Mouse (Mus musculus) myocyte (in vitro differentiated cells): ENCODE data around the gene Fndc3b. TPM values are rescaled to one million over a fixed set of nuclear protein-coding genes. Genes with fewer than 3 reads are reported as not detected.

Source experiments
- H3K27me3 ChIP-seq: one replicate; pipeline ENCODE4 v1.6.1; 2011; ENCODE audit not compliant: control insufficient read depth, insufficient read depth, insufficient read length
- H3K36me3 ChIP-seq: one replicate; pipeline ENCODE4 v1.6.1; 2011; ENCODE audit not compliant: control insufficient read depth, insufficient read depth
- H3K4me2 ChIP-seq: one replicate; pipeline ENCODE4 v1.6.1; 2011; ENCODE audit warnings: low read depth, control low read depth
- H3K4me3 ChIP-seq: one replicate; pipeline ENCODE4 v1.5.1; 2011; ENCODE audit warnings: mild to moderate bottlenecking, control low read depth, moderate library complexity
- H3K79me2 ChIP-seq: one replicate; pipeline ENCODE4 v1.6.1; 2011; ENCODE audit not compliant: control insufficient read depth, insufficient read depth
- H3ac ChIP-seq: one replicate; pipeline ENCODE4 v1.6.1; 2011; ENCODE audit not compliant: control insufficient read depth, insufficient read length
- CEBPB ChIP-seq: IDR thresholded peaks from 2 replicates; pipeline ENCODE4 v1.6.1; 2011; ENCODE audit warnings: mild to moderate bottlenecking, moderate library complexity; ENCODE audit not compliant: poor library complexity, insufficient read depth, severe bottlenecking
- E2F4 ChIP-seq: IDR thresholded peaks from one replicate; pipeline ENCODE4 v1.6.1; 2011; ENCODE audit warnings: mild to moderate bottlenecking, control low read depth, moderate library complexity; ENCODE audit not compliant: insufficient read depth
- MAX ChIP-seq: IDR thresholded peaks from one replicate; pipeline ENCODE4 v1.6.1; 2011; ENCODE audit warnings: low read depth, mild to moderate bottlenecking, control low read depth
- MYOD1 ChIP-seq, 3 experiments: IDR thresholded peaks; one replicate each; pipeline ENCODE4 v1.6.1; 2011; ENCODE audit warnings: control low read depth in 2 of 3, low read depth in 2 of 3, mild to moderate bottlenecking in 2 of 3, moderate library complexity in 1 of 3; ENCODE audit not compliant: insufficient read length in 2 of 3, control insufficient read depth in 1 of 3
- MYOG ChIP-seq, 3 experiments: IDR thresholded peaks; one replicate each; pipeline ENCODE4 v1.6.1; 2011; ENCODE audit warnings: control low read depth in 2 of 3, low read depth in 2 of 3, mild to moderate bottlenecking in 2 of 3; ENCODE audit not compliant: insufficient read length in 2 of 3, control insufficient read depth in 1 of 3, insufficient read depth in 1 of 3
- POLR2A ChIP-seq: IDR thresholded peaks from one replicate; pipeline ENCODE4 v1.6.1; 2011; ENCODE audit warnings: low read depth, mild to moderate bottlenecking, control low read depth, moderate library complexity; ENCODE audit not compliant: insufficient read length
- POLR2AphosphoS2 ChIP-seq: IDR thresholded peaks from one replicate; pipeline ENCODE4 v1.6.1; 2011; ENCODE audit warnings: low read depth, control low read depth; ENCODE audit not compliant: insufficient read length
- REST ChIP-seq: IDR thresholded peaks from one replicate; pipeline ENCODE4 v1.6.1; 2011; ENCODE audit warnings: mild to moderate bottlenecking, control low read depth, moderate library complexity; ENCODE audit not compliant: insufficient read depth, insufficient read length
- SRF ChIP-seq: IDR thresholded peaks from one replicate; pipeline ENCODE4 v1.6.1; 2011; ENCODE audit warnings: low read depth; ENCODE audit not compliant: control insufficient read depth, insufficient read length
- TCF12 ChIP-seq: IDR thresholded peaks from one replicate; pipeline ENCODE4 v1.6.1; 2011; ENCODE audit warnings: mild to moderate bottlenecking, control low read depth; ENCODE audit not compliant: poor library complexity, insufficient read depth, severe bottlenecking
- TCF3 ChIP-seq: IDR thresholded peaks from one replicate; pipeline ENCODE4 v1.6.1; 2011; ENCODE audit warnings: low read depth, control low read depth; ENCODE audit not compliant: insufficient read length
- USF1 ChIP-seq: IDR thresholded peaks from one replicate; pipeline ENCODE4 v1.6.1; 2011; ENCODE audit warnings: low read depth, mild to moderate bottlenecking, control low read depth, moderate library complexity
- polyA plus RNA-seq: library from polyadenylated mRNA; unstranded; fragments of >200 nt; fragmentation: generic; extraction: Trizol; gene quantifications from one replicate; pipeline ENCODE4 v1.2.1, GENCODE M21; 2012; ENCODE audit warnings: missing spikeins

Fndc3b gene
- polyA plus RNA-seq, 1 experiment = 25.8 TPM

DNA sequence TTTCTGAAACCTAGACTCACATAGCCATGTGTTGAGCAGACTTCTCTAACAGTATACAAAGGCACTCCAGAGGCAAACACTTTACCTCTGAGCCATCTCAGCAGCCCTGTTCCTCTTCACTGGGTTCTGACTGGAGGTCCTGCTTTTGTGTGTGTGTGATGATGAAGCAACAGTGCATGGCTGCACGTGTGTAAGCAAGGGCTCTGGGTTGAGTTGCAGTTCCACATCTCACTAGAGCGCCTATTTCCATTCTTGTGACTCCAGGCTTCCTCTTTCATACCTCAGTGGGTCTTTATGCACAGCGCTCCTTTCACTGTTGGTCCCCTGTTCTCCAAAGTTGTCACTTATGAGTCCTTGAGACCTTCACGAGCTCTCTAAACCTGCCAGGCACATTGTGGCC lies 261.7 kb downstream of the Fndc3b start:
- Histone ChIP-seq H3K4me3 (no peak overlapping the region), H3ac (no peak overlapping the region)

DNA sequence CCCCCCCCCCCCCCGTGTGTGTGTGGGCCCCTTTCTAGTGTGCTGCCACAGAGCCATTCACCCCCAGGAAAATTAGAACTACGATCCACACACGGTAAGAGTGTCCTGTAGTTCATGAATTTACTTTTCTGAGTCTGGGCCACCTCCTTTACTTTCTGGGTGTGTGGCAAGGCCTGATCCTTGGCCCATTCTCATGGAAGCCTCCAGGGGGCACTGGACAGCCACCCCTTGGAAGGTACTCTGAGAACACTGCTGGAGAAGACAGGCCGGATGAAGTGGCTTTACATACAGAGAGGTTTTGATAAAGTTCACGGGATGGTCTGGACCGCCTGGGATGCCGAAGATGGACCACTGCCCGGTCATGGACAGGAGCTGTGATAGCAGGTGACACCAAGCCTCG lies 262.7 kb downstream of the Fndc3b start:
- H3K4me2 ChIP-seq = no peak overlapping the region
- H3ac ChIP-seq = no peak overlapping the region
- peaks cover 16% of the 10 kb centered on the region for H3K36me3 ChIP-seq
- H3K79me2 ChIP-seq = no peaks in the 10 kb centered on the region
- no peak overlapping the region for H3K4me3 ChIP-seq
- TF ChIP-seq POLR2A (no peak), CEBPB (no peak), TCF3 (no peak), POLR2AphosphoS2 (no peak), REST (no peak), MYOD1 (IDR thresholded peaks at IDR 0.05; ENCODE audit: control insufficient read depth in 1 of 3, insufficient read length in 2 of 3, low read depth in 2 of 3) (no peak), MYOG (IDR thresholded peaks at IDR 0.05; ENCODE audit: control insufficient read depth in 1 of 3, insufficient read depth in 1 of 3, insufficient read length in 2 of 3, low read depth in 2 of 3) (no peak), MAX (no peak), E2F4 (no peak), TCF12 (no peak), USF1 (no peak), SRF (no peak)
- no peaks in the 10 kb centered on the region for H3K27me3 ChIP-seq

More for the DNA sequence above, 261.7 kb downstream of the Fndc3b start:
- Histone ChIP-seq H3K27me3 (no peaks in the 10 kb centered on the region), H3K36me3 (peaks cover 23% of the 10 kb centered on the region), H3K79me2 (no peaks in the 10 kb centered on the region), H3K4me2 (no peak overlapping the region)
- TF ChIP-seq MYOG (IDR thresholded peaks at IDR 0.05; ENCODE audit: control insufficient read depth in 1 of 3, insufficient read depth in 1 of 3, insufficient read length in 2 of 3, low read depth in 2 of 3) (no peak), TCF12 (no peak), REST (no peak), SRF (no peak), MYOD1 (IDR thresholded peaks at IDR 0.05; ENCODE audit: control insufficient read depth in 1 of 3, insufficient read length in 2 of 3, low read depth in 2 of 3) (no peak), E2F4 (no peak), MAX (no peak), TCF3 (no peak), USF1 (no peak), POLR2AphosphoS2 (no peak), CEBPB (no peak)

DNA sequence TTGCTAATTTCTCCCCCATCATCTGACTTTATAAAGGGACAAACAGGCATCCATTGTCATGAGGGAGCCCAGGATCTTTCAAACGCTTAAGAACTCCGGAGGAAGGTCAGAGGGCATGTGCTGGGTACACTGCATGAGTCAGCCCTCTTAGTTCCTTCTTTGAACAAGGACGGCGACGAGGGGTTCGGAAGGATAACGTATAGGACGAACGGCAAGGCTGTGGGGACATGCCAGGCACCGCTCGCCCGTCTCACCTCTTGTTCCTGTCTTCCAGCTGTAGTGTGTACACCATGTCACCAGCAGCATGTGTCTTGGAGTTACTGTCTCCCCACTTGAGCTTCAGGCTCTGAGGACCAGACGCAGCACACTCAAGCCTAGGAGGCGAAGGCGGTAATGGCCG lies 271.4 kb downstream of the Fndc3b start:
- H3K79me2 ChIP-seq = no peaks in the 10 kb centered on the region
- no peak overlapping the region for H3ac ChIP-seq
- no peak overlapping the region for H3K4me3 ChIP-seq
- H3K36me3 ChIP-seq = peaks cover 48% of the 10 kb centered on the region
- H3K4me2 ChIP-seq = no peak overlapping the region
- no peak for TF ChIP-seq SRF
- peak; percentile 61 for TF ChIP-seq POLR2AphosphoS2
- no peaks in the 10 kb centered on the region for H3K27me3 ChIP-seq

DNA sequence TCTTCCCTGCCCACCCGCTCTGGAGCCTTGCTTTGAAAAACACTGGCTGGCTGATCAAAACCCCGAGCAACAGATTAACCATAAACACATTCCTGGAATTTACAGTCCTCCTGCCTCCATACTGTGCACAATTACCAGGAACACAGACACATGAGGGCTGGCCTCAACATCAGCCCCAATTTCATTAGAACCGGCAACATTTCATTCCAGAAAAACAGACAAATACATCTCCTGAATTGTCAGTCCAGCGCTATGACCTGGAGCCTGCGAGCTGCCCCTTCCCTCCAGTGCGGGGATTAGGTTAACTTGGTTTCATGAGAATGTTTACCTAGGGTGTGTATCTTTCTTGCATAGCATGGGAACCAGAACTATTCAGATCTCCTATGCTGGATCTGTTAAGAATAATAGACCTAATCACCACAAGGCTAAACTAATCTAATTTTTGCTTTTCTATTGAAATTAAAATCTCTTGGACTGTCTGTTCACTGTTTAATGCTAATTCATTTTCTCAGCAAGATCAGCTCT lies 275.9 kb downstream of the Fndc3b start:
- TF ChIP-seq TCF3 (no peak), MYOD1 (IDR thresholded peaks at IDR 0.05; ENCODE audit: control insufficient read depth in 1 of 3, insufficient read length in 2 of 3, low read depth in 2 of 3) (no peak), CEBPB (no peak), POLR2AphosphoS2 (no peak), REST (no peak), POLR2A (no peak), MAX (no peak), SRF (no peak), MYOG (IDR thresholded peaks at IDR 0.05; ENCODE audit: control insufficient read depth in 1 of 3, insufficient read depth in 1 of 3, insufficient read length in 2 of 3, low read depth in 2 of 3) (no peak), E2F4 (no peak)
- H3K36me3 ChIP-seq = peaks cover 39% of the 10 kb centered on the region
- no peak overlapping the region for H3K4me2 ChIP-seq
- no peak overlapping the region for H3ac ChIP-seq
- H3K27me3 ChIP-seq = no peaks in the 10 kb centered on the region
- no peak overlapping the region for H3K4me3 ChIP-seq
- H3K79me2 ChIP-seq = no peaks in the 10 kb centered on the region

DNA sequence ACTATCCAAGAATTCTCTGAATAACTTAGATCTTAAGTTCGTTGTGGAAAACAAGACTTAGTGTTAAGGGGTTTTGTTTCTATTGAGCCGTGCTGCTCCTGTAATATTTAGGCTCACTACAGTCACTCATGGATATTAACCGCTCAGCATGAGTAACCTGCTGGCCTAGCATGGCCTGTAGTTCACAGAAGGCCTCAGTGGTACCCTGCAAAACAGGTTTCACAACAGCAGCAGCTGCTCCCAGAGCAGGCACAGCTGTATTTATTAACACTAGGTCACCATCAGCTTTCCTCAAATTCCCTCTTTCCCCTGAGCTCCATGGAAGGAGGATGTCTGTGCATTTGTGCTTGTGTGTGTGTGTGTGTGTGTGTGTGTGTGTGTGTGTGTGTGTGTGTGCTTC lies 278.1 kb downstream of the Fndc3b start:
- Histone ChIP-seq H3K36me3 (peaks cover 37% of the 10 kb centered on the region), H3K79me2 (no peaks in the 10 kb centered on the region), H3K4me2 (no peak overlapping the region), H3K4me3 (no peak overlapping the region), H3K27me3 (no peaks in the 10 kb centered on the region), H3ac (no peak overlapping the region)
- no peak for TF ChIP-seq TCF12
